Mouse (Mus musculus) thymus, postnatal 36 days (tissue): ENCODE results near the gene Sypl.

Experiments used
- DNase-seq, 2 experiments: peaks; one replicate each; pipeline ENCODE4 v3.0.0; 2022; ENCODE audit warnings: mixed read lengths in 2 of 2

Gene Sypl

DNA sequence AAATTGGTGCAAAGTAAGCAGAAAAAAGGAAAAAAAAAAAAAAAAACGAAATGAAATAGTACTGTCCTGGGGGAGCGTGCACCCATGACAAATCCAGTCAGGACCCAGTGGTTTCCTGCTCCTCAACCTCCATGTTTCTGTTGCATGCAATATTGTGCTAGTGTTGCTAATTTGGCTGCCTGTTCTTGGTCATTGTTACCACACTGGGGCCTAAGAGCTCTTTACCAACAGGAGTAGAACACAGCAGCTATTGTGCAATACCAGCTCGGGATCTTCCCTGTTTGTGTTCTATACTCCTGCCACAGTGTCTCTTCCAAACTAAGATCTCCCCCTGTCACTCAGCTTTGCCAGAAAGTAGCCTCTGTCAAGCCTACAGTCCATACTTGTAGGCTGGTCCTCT, 9.7 kb upstream of the Sypl start:
- no peak for DNase-seq

DNA sequence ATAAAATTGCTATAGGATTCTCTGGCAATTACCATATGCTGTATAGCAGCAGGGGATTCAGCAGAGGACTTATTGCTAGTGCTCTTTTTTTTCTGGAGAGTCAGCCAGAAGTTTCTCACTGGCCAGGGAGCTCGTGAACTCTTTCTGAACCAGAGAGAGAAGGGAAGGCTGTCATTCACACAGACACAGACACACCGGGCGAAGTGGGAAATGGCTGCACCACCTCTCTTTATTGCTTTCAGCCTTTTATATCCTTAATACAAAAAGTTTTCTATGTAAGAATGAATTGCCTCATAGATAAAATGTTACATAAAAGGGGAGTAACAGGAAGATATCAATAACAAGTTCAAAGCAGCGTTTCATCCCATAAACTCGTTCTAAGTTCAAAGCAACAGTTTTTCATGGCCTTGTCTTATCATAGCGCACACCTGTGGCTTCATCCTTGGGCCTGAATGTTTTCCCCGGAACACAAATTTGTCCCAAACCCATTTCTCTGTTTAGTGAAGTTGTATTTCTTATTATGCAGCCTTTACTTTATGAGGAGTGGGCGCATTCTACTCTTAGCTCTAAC, 8.7 kb upstream of the Sypl start:
- no peak for DNase-seq

DNA sequence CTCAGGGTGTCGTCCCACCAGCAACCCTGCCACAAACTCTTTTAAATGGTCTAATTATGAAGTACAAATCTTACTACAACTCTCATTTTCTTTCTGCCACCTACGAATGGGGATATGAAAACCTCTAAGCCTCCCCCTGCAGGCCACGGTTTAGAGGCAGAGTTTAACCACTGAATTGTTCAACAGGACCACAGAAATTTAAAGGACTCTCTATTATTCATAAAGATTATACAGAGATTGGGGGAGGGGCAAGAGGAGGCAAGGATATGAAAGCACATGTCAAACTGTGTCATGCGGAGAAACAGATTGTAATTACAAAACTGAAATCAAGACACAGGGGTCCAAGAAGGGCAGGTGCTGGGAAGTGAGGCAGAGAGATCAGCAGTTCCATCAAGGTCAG, 7.3 kb upstream of the Sypl start:
- DNase-seq, result no peak

DNA sequence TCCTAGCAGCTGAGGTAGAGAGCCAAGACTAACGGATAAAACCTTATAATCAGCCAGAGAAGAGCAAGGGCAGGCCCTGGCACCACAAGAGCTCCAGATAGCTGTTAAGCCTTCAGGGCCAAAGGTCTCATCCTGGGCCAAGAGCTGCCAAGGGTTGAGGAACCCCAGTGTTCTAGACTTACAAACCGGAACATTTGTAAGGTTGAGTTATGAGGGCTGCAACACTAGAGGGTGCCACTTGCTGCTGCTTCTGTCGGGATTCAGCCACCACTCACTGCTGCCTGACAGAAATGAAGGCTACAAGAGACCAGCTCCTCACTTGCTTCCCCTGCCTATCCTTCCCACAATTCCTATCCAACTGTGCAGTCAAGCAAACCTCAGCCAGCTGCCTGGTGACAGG, 1.3 kb upstream of the Sypl start:
- peak; percentile 64 to 67 for DNase-seq

DNA sequence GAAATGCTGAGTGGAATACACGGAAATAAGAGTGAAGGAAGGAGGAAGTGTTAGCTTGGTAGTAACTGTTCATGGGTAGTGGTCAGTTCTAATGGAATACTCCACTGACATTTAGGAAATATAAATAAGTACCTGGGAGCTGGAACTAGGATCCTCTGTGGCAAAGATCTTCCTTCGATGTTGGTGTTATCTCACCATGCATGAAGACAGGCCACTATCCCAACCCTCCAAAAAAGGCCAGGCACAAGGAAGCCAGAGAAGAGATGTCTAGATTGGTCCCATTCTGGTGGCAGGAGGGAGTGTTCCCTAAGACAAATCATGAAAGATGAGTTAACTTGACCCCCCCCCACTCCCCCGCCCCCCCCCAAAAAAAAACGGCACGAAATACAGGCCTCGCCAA, 625 bp upstream of the Sypl start:
- no peak for DNase-seq

DNA sequence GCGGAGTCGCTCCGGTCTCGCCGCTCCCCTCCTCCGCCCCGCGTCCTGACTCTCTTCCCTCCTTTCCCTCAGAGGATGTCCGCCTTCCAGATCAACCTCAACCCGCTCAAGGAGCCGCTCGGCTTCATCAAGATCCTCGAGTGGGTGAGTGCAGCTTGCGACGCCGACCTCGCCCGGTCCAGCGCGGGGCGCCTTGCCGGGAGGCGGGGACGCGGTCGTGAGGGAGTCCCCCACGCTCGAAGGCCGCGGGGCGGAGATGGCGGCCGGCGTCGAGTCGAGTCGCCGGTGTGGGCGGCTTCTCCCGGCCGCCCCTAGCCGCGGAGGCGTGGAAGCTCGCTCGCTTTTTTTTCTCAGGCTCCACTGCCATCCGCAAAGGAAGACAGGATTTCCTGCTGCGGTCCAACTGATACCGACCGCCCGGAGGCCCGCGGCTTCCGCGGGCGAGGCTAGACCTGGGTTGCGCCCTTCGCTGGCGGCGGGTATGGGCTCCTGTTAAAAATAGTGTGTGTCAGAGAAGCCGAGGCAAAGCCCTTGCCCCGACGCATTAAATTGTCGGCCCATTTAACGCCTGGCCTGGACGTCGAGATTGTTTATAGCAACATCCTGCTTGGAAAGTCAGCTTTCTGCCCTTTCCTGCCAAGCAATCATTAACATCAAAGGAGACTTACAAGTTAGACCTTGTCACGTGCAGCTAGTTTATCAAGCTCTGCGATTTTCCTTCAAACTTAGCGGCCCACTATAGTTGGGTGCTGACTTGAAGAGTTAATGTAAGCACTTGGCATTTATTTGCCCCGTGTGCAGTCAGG, 728 bp downstream of the Sypl start:
- DNase-seq, result peak; percentile 82 to 87

DNA sequence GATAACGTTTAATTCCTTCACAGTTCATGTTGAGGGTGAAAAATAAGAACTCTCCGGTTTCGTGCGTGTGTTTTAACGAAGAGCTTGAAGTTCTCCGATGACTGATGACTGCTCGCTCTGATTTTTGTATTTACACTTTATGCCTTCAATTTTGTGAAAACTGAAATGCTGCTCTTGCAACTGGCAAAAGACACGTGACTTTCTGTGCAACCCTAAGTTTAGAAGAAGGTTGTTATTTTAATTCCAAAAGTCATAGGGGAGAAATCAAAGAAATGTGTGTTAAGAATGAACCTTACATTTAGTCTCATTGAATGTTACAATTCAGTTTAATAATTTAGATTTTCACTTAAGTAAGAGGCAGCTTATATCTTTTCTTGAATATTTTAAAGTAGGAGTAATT, 1.3 kb downstream of the Sypl start:
- DNase-seq, result no peak

DNA sequence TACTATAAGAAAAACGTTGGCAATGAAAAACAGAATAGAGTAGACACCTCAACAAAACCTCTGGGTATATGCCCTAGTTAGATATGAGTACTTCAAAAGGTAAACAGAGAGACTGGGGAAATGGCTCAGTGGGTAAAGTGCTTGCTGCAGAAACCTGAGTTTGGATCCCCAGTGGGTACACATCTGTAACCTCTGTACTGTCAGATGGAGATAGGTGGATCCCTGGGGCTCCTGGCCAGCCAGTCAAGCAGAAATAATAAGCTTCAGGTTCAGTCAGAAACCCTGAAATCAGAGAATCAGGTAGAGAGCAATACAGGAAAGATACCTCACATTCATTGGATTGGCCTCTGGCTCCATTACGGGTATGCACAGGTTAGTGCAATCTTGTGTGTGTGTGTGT, 3.5 kb downstream of the Sypl start:
- DNase-seq, result peak in 1 of 2 experiments; percentile 14

DNA sequence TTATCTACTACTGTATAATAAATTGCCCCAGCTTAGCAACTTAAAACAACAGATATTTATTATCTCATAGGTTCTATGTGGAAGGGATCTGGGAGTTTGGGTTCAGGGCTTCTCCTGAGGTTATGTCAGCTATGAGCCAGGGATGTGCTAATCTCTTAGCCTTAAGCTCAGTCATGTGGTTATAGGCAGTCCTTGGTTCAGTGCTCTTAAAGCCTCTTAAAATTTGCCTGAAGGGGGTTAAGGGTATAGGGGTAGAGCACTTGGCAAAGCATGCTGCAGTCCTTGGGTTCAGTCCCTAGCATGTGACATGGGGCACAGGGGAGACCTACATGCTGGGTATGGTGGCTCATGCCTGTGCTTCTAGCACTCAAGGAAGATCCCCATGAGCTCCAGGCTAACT, 8.4 kb downstream of the Sypl start:
- no peak for DNase-seq

DNA sequence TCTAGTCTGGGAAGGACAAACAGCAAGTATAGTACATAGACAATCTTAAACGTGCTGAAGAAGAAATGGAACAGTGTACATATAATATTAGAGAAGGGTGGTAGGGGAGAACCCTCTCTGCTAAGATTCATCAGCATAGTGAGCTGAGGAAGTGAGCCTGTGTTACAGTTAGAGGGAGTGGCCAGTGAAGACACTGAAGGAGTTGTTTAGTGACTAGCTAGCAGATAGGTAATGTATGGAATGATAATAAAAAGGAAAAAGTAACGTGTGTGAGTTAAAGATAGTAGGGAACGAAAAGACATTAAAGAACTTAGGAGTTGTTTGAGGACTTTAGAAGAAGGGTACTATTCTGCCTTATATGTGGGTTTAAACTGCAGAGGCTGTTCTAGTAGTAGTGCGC, 10.2 kb downstream of the Sypl start:
- DNase-seq, result no peak

DNA sequence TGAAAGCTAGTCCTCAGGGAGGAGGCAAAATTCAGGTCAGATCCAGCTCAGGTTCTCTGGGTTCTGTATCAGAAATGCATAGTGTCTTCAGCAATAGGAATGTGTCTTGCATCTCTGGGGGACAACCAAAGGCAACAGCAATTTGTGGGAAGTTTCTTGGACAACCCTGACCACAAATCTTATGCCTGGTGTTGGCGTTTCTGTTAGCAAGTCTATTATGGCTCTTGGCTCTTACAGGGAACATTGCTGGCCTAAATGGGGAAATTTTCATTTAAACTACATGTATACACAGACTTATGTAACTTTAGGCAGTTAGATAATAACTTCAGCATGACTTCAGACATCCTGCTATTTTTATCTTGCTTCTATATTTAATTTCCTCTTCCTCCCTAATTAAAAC, 18.6 kb downstream of the Sypl start:
- no peak for DNase-seq

DNA sequence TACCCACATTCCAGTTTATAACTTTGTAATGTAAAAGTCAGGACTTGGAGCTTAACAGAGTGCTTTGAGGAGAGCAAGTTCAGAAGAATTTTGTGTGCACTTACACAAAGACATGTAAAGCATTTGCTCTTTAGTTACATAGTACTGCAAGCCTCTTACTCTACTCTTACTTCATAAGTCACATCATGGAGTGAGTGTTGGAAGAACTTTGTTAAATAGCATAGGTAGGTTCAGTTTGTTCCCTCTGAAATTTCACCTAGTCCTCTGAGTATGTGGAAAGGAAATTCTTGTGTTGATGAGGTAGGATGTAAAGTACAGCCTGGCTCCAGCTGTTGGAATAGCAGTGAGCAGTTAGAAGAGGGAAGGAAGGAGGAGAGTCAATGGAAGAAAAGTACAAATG, 21.2 kb downstream of the Sypl start:
- DNase-seq, result no peak

DNA sequence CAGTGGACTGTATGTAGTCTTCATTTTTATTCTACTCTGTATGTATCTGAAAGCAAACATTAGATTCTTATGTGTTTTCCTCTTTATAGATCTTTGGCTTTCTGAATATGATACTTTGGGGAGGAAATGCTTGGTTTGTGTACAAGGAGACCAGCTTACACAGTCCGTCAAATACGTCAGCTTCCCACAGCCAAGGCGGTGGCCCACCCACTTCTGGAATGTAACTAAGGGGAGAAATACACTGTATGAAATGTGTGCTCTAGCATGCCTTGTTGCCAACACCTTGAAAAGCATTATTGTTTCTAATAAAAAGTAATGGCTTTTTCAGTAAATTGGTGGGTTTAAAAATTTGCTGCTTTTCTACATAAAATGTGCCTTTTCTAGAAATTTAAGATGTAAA, 21.8 kb downstream of the Sypl start:
- DNase-seq, result no peak

DNA sequence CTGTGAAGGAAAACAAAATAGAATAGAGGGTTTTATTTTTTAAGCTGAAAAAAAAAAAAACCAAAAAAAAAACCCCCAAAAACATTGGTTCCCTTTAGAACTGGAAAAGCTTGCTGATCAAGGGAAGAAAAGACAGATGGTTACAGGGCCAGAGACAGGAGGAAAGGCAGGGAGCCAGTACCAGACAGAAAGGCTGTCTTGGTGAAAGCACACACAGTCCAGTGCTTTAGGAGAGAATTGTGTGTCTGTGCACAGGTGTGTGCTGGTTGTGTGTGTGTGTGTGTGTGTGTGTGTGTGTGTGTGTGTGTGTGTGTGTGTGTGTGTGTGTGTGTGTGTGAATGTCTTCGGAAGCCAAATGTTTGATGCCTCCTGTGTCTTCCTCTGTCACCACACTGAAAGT, 28.9 kb downstream of the Sypl start:
- no peak for DNase-seq

DNA sequence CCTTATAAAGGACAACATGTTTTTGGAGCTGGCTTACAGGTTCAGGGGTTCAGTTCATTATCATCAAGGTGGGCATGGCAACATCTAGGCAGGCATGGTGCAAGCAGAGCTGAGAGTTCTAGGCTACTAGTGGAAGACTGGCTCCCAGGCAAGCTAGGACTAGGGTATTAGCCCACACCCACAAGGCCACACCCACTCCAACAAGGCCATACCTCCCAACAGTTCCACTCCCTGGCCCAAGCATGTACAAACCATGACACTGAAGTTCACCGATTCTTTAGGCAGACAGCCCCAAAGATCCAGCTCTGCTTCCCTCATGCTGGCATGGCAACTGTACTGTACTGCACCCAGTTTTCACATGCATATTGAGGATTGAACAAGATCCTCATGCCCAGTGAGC, 29.4 kb downstream of the Sypl start:
- no peak for DNase-seq

DNA sequence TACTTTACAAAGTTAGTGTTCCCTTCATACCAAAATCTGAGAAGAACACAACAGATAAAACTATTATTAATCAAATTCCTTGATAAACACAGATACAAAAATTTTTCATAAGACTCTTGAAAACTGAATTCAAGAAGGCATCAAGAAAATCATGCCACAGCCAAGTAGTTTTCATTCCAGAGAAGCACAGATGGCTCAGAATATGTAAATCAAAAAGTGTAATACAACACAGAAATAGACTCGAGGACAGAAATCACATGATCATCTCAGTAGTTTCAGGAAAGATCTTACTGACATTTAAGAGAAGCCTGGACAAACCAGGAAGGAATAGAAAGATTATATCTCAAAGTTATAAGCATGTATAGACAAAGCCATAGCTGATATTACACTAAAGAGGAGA, 32.6 kb downstream of the Sypl start:
- DNase-seq, result no peak

DNA sequence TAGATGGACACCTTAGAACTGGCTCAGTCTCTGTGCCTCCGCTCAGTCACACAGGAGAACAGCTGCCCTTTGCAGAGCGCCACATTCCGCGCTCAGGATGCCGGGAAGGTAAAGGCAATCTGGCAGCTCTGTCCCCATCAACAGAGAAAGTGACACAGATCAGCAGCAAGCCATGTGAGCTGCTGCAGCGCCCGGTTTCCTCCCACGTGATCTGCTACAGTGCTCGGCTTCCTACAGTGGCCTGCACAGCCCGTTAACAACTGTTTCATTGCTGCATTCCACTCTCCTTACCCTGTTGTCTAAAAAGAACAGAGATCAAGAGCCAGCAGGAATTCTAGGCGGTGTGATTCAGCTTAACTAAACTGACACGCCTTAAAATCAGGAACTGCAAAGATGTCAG, 36.0 kb downstream of the Sypl start:
- peak in 1 of 2 experiments; percentile 43 for DNase-seq

DNA sequence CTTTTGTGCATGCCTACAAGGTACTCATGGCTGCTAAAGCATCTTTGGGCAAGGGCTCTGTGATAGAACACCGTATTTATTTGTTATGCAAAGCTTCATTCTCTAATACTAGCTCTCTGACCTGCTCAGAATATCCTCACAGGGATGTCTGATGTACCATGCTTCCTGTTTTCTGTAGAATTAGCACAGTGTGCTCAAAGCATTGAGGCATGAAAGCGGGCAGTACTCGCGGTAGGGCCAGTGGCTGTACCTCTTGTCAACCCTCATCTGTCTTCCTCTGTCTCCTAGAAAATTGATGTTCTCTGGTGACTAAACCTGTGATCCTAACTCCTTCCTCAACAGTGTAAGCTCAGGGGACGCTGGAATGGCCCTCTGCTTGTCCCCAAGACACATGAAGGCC, 40.4 kb downstream of the Sypl start:
- no peak for DNase-seq

DNA sequence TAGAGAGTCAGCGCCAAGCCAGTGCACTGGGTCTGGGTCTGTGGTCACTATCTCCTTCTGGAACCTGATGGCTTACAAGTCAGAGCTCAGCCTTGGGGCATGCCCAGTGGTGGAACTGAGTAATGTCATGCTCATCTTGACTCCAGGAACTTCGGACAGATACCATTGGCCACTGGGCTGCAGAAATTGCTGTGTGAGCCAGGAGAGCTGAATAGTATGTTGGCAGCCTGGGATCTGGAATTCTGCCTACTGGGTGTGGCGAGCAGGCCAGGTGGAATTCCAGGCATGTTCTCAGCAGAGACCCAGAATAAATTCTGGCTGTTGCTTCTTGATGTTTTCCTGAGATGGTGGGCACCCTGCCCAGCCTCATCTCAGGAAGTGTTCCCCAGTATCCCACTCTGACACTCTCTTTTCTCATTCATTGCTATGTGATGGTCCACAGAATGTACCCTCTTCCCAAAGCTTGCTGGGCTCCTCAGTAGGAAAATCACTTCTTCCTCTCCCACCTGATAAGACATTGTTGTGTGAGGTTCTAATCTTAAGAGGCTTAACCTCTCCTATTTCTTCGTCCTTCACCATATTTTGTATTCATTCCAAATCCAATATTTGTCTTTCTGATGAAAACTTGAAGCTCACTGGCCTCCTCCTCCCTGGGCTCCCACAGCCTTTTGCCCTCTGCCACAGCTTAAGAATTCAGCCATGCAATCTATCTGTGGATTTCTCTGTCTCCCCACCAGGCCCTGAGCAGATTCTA, 41.6 kb downstream of the Sypl start:
- DNase-seq, result no peak

DNA sequence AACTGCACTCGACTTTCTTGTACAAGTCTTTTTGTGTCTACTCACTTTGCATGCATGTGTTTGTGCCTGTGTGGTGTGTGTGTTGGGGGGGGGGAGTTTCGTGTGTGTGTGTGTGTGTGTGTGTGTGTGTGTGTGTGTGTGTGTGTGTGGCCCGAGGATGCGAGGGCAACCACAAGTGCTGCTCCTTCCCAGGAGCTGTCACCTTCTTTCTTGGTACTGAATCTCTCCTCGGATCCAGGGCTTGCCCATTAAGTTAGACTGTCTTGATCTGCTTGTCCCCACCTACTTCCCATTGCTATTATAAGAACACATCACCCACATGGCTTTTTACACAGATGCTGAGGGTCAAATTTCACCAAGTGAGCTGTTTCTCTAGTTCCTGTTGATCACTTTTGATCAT, 45.1 kb downstream of the Sypl start:
- no peak for DNase-seq

DNA sequence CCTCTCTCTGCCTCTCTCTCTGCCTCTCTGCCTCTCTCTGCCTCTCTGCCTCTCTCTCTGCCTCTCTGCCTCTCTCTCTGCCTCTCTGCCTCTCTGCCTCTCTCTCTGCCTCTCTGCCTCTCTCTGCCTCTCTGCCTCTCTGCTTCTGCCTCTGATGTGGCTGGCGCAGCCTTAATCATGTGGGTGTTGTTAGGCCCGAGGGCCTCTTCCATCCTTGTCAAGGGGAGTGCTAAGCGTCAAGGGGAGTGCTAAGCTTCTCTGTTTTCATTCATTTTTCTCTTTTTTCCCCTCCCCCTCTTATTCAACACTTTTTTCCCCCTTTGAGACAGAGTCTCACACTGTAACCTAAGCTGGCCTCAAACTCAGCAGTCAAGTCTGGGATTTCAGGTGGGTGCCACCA, 46.1 kb downstream of the Sypl start:
- peak; percentile 43 to 58 for DNase-seq

DNA sequence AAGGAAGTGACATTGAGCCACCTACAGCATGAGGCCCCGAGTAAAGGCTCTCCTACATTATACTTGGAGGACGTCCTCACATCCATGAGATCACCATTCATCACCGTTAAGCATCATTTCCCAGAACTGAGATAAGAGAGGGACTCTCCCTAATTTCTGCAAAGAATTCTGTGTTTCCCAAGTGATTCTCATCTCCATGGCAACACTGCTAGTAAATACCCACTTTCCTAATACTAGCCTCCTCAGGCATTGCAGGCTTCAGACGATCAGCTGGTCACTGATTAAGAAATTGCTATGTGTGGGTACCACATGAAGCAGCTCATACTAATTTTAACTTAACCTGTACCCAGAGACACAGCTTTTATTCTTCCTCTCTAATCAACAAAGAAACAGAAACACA, 46.7 kb downstream of the Sypl start:
- DNase-seq, result no peak

DNA sequence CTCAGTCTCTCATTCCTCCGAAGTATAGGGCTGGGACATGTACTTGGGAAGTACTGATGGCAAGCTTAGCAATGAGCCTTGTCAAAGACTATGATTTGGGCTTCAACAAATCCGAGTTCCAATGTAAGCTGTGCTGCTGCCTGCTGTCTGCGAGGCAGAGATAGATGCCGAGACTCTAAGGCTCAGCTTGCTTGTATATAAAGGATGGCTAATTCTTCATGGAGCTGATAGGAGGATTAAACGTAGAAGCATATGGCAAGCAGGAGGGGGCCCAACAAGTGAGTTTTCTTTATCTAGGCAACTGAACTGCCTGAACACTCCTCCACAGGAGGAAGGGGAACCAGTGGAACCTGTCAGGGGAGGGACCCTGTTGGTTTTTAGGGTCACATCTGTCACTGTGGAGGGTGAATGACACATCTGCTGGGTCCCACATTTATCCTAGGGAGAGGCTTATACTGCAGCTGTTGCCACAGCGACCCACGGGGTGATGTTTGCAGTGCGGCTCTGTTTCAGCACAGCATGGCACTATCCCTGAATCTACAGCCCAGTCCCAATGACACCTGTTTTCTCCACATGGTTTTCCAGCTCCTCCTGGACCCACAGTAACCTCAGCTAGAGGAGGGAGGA, 49.8 kb downstream of the Sypl start:
- DNase-seq, result no peak

DNA sequence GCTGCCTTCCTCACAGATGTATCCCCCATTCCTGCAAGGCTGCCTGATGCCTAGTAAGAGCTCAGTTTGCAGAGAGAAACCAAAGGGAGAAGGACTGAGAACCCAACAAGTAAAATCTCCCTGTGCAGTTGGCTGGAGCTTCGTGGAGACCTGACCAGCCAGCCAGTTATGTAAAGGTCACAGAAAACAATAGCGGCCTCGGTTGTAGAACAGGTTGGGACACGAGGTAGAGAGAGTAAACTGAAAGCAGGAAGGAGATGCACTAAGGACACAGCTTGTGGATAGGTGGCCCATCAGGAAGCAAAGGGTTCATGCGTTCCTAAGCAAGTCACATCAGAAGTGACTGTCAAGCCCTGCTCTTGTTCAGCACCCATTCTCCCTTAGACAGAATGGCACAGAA, 52.2 kb downstream of the Sypl start:
- no peak for DNase-seq
